Mouse (Mus musculus): ENCODE measurements at regions not wholly inside any gene's neighbourhood (a gene's known extent, or its start where the extent isn't known, plus 50 kb on each side); places are given as distances from the start of the nearest gene placed in this dataset.
A peak's percentile ranks its signal among the peaks of the same experiment; 100 is the strongest.

DNA sequence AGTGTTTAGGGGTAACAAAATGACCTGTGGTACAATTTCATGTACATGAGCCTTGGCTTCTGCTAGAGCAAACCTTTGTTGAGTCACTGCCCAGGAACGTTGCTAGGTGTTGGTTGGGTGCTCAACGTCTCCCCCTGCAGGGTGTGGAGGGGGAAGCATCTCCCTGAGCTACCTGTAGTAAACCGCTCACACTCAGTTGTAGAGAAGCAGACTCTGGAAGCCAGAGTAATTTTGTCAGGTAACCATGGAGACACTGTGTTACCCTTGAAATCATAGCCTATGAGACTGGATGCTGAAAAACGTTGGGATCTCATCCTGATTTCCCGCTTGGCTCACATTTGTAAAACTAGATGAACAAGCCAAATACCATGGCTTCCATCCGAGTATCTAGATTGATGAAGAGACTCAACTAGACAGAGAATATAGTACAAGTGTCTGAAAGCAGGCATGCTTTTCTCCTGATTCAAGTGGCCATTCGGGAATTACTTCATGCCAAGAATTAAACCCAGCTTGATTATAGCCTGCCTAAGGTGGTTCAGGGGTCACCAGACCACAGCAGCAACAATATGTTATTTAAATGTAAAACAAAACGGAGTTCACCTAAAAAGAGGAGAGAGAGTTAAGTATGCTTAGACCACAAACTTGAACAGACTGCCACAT, 63.7 kb upstream of the Ctla4 start:
- Histone ChIP-seq H3K27me3 (no peaks in the 10 kb centered on the region), H3K4me3 (no peak overlapping the region), H3K27ac (no peak overlapping the region), H3K4me1 (peaks cover 16% of the 10 kb centered on the region), H3K4me2 (no peak overlapping the region), H3K9me3 (no peaks in the 10 kb centered on the region), H3K36me3 (no peaks in the 10 kb centered on the region), H3K9ac (no peak overlapping the region)
- no peak for ATAC-seq (ENCODE audit: insufficient number of reproducible peaks, insufficient read depth, low FRiP score, low TSS enrichment, low read depth)
- WGBS, result 47% methylated on average over 8 of the region's 8 CpGs

- no peak for ATAC-seq (ENCODE audit: insufficient number of reproducible peaks, insufficient read depth, low FRiP score, low TSS enrichment, low read depth)
- WGBS, result 79% methylated on average over 5 of the region's 5 CpGs
- Histone ChIP-seq H3K27me3 (no peaks in the 10 kb centered on the region), H3K4me1 (peaks cover 16% of the 10 kb centered on the region), H3K4me2 (no peak overlapping the region), H3K4me3 (no peak overlapping the region), H3K9me3 (no peaks in the 10 kb centered on the region), H3K36me3 (no peaks in the 10 kb centered on the region), H3K27ac (0 out of 2 replicates have a peak overlapping the region, but pooled peaks have one; percentile 65), H3K9ac (no peak overlapping the region)
These were observed 62.3 kb upstream of the Ctla4 start for GRCm38 (mm10) chr1:60824218-60825125.

DNA sequence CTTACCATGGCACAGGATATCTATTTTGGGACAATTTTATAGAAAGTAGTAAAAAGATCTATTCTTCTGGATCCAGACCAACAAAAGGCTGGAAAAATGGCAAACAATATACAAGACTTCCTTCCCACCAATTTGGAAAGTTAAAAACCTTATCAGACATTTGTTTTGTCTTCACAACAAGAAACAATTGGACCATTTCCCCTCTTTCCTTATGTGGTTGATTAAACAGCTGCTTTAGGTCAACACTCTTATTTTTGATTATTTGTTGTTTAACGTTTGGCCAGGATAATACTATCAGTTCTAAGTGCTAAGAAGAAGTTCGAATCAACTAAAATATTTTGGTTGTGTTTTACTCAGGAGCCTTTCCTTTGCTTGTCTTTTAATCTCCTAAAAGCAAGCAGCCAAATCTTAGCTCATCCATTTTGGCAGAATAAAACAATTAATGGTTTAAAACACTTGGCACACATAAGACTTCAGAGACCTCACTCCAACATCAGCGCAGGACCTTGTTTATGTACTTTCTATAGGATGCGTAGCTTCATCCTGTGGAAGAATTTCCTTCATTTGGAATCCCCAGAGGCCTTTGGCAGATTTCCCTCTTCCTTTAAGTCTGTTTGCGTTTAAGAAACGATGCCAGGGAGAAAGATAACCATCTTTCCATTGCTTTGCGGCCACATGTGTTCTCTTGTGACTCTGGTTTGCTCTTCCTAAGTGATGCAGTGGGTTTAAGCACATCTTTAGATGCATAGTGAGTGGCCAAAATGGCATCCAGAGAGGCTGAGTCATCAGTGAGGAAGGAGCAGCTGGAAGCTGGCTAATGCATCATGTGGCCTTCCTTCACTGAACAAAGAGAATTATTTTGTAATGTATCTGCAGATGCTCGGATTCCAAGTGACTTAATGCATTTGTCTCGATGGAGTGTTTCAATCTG, 61.3 kb upstream of the Ctla4 start:
- H3K36me3 ChIP-seq, result no peaks in the 10 kb centered on the region
- ATAC-seq (ENCODE audit: insufficient number of reproducible peaks, insufficient read depth, low FRiP score, low TSS enrichment, low read depth), result 0 out of 2 replicates have a peak, but pooled peaks have one; percentile 26
- H3K4me2 ChIP-seq, result no peak overlapping the region
- no peak overlapping the region for H3K9ac ChIP-seq
- WGBS, result 35% methylated on average over 9 of the region's 9 CpGs
- H3K4me1 ChIP-seq, result peaks cover 16% of the 10 kb centered on the region
- no peak overlapping the region for H3K4me3 ChIP-seq
- H3K27ac ChIP-seq, result peak overlapping the region; percentile 65
- no peaks in the 10 kb centered on the region for H3K9me3 ChIP-seq
- H3K27me3 ChIP-seq, result no peaks in the 10 kb centered on the region

DNA sequence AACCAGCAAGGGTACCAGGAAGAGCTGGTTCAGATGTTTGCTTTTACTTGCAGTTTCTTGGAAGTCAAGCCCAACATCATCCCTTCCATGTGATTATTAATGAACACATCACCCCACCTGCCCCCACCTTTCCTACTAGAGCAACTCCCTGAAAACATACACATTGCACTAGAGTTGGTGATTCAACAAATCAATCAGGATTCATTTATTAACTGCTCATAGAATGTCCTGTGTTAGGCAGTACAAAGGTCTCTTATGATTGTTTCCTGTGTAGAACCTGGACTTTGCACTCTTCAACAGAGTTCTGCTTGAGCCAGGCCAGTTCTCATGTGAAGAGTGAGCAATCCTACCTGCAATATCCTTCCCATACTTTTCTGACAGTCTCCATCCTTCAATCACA, 59.8 kb upstream of the Ctla4 start:
- Histone ChIP-seq H3K9me3 (no peaks in the 10 kb centered on the region), H3K4me1 (peaks cover 16% of the 10 kb centered on the region), H3K27me3 (no peaks in the 10 kb centered on the region), H3K4me3 (no peak overlapping the region), H3K9ac (no peak overlapping the region), H3K4me2 (no peak overlapping the region), H3K36me3 (no peaks in the 10 kb centered on the region), H3K27ac (no peak overlapping the region; the same call in 1 of the 2 replicates)
- no peak for ATAC-seq (ENCODE audit: insufficient number of reproducible peaks, insufficient read depth, low FRiP score, low TSS enrichment, low read depth)

DNA sequence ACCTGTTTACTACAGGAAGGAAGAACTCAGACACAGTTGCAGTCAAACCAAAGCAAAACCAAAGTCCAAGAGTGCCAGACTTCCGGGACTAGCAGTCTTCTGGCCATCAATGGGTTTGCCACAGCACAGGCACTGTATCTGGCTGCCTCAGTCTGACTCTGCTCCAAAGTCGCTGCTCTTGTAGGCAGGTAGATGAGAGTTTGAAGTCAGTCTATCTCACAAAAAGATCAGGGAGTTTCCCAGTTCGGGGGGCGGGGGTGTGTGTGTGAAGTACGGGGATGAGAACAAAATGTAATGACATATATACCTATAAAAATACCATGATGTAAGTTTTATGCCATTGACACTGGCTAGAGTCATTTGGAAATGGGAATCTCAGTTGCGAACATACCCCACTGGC, 58.6 kb upstream of the Ctla4 start:
- WGBS, result 90% methylated on average over 6 of the region's 6 CpGs
- Histone ChIP-seq H3K9me3 (no peaks in the 10 kb centered on the region), H3K9ac (no peak overlapping the region), H3K27me3 (no peaks in the 10 kb centered on the region), H3K4me3 (no peak overlapping the region), H3K4me1 (peaks cover 16% of the 10 kb centered on the region), H3K4me2 (no peak overlapping the region), H3K36me3 (no peaks in the 10 kb centered on the region), H3K27ac (no peak overlapping the region)
- no peak for ATAC-seq (ENCODE audit: insufficient number of reproducible peaks, insufficient read depth, low FRiP score, low TSS enrichment, low read depth)

- 65% methylated on average over 3 of the region's 3 CpGs for WGBS
These were observed 57.0 kb upstream of the Ctla4 start for GRCm38 (mm10) chr1:60829849-60830248.

GRCm38 (mm10) chr1:60833668-60834067, 53.1 kb upstream of the Ctla4 start:
- Histone ChIP-seq H3K4me3 (no peak overlapping the region), H3K4me1 (no peaks in the 10 kb centered on the region), H3K36me3 (no peaks in the 10 kb centered on the region), H3K27ac (no peak overlapping the region), H3K9ac (no peak overlapping the region), H3K4me2 (no peak overlapping the region), H3K27me3 (no peaks in the 10 kb centered on the region), H3K9me3 (no peaks in the 10 kb centered on the region)
- ATAC-seq (ENCODE audit: insufficient number of reproducible peaks, insufficient read depth, low FRiP score, low TSS enrichment, low read depth), result no peak
- WGBS, result 59% methylated on average over 2 of the region's 2 CpGs

More at GRCm38 (mm10) chr1:60829849-60830248, 57.0 kb upstream of the Ctla4 start:
- Histone ChIP-seq H3K36me3 (no peaks in the 10 kb centered on the region), H3K27ac (no peak overlapping the region), H3K27me3 (no peaks in the 10 kb centered on the region), H3K4me1 (peaks cover 9% of the 10 kb centered on the region), H3K9ac (no peak overlapping the region), H3K9me3 (no peaks in the 10 kb centered on the region), H3K4me3 (no peak overlapping the region), H3K4me2 (no peak overlapping the region)
- no peak for ATAC-seq (ENCODE audit: insufficient number of reproducible peaks, insufficient read depth, low FRiP score, low TSS enrichment, low read depth)

All from embryonic facial prominence, embryonic 13.5 days (tissue).